Mouse (Mus musculus): ENCODE measurements around the gene Ttc41.

- TF ChIP-seq CTCF (IDR thresholded peaks at IDR 0.05; ENCODE audit: extremely low read depth, insufficient read depth, low read length): no peak
- no peak for TF ChIP-seq POLR2A (IDR thresholded peaks at IDR 0.05; ENCODE audit: extremely low read depth, insufficient read depth, low read length)
Measured at GRCm38 (mm10) chr10:86704141-86704540, 1.5 kb upstream of the Ttc41 start.

All from cortical plate, adult 2 months (tissue).